Mouse (Mus musculus) C2C12 (cell line): Measurements from ENCODE around the gene 3110009E18Rik. TPM values are rescaled to one million over a fixed set of nuclear protein-coding genes. Genes with fewer than 3 reads are reported as not detected.

Source experiments
- H3K27me3 ChIP-seq: one replicate; pipeline ENCODE4 v1.6.1; 2011; ENCODE audit not compliant: control insufficient read depth, insufficient read depth, insufficient read length
- H3K36me3 ChIP-seq: one replicate; pipeline ENCODE4 v1.6.1; 2011; ENCODE audit not compliant: control insufficient read depth, insufficient read depth
- H3K4me3 ChIP-seq: one replicate; pipeline ENCODE4 v1.5.1; 2011; ENCODE audit warnings: mild to moderate bottlenecking, control low read depth; ENCODE audit not compliant: poor library complexity, insufficient read depth, severe bottlenecking
- H3K79me2 ChIP-seq: one replicate; pipeline ENCODE4 v1.6.1; 2011; ENCODE audit not compliant: control insufficient read depth, insufficient read depth
- H3K79me3 ChIP-seq: one replicate; pipeline ENCODE4 v1.6.1; 2011; ENCODE audit warnings: low read depth, control low read depth
- H3ac ChIP-seq: one replicate; pipeline ENCODE3; 2011; ENCODE audit warnings: low read depth; ENCODE audit not compliant: control insufficient read depth, insufficient read length
- CEBPB ChIP-seq: IDR thresholded peaks from one replicate; pipeline ENCODE4 v1.6.1; 2011; ENCODE audit warnings: low read depth, mild to moderate bottlenecking, control low read depth, moderate library complexity
- CTCF ChIP-seq: IDR thresholded peaks from one replicate; pipeline ENCODE4 v1.5.1; 2011; ENCODE audit not compliant: control insufficient read depth, insufficient read depth, insufficient read length
- FOSL1 ChIP-seq: IDR thresholded peaks from one replicate; pipeline ENCODE4 v1.8.0; 2011; ENCODE audit warnings: mild to moderate bottlenecking, low read length; ENCODE audit not compliant: poor library complexity, insufficient read depth, severe bottlenecking
- MAX ChIP-seq: IDR thresholded peaks from one replicate; pipeline ENCODE4 v1.6.1; 2011; ENCODE audit warnings: mild to moderate bottlenecking, control low read depth
- MYOD1 ChIP-seq: IDR thresholded peaks from one replicate; pipeline ENCODE4 v1.6.1; 2011; ENCODE audit warnings: low read depth; ENCODE audit not compliant: control insufficient read depth, insufficient read length
- MYOG ChIP-seq: IDR thresholded peaks from one replicate; pipeline ENCODE4 v1.6.1; 2011; ENCODE audit not compliant: control insufficient read depth, insufficient read length; ENCODE audit errors: extremely low read depth
- USF1 ChIP-seq: IDR thresholded peaks from one replicate; pipeline ENCODE4 v1.6.1; 2011; ENCODE audit warnings: low read depth, mild to moderate bottlenecking, control low read depth, moderate library complexity
- polyA plus RNA-seq: library from polyadenylated mRNA; unstranded; fragments of >200 nt; fragmentation: generic; extraction: Trizol; gene quantifications from one replicate; pipeline ENCODE4 v1.2.1, GENCODE M21; 2012; ENCODE audit warnings: missing spikeins

Gene 3110009E18Rik
- polyA plus RNA-seq, 1 experiment, result 19.8 TPM

GRCm38 (mm10) chr1:120176313-120176712 lies 55.3 kb downstream of the 3110009E18Rik start:
- no peaks in the 10 kb centered on the region for H3K79me3 ChIP-seq
- H3K4me3 ChIP-seq, result no peak overlapping the region
- H3K79me2 ChIP-seq, result no peaks in the 10 kb centered on the region
- TF ChIP-seq MAX, result no peak
- no peak for TF ChIP-seq USF1
- no peak for TF ChIP-seq FOSL1
- TF ChIP-seq MYOG, result no peak
- no peak for TF ChIP-seq CEBPB
- TF ChIP-seq CTCF, result no peak
- no peak for TF ChIP-seq MYOD1
- H3ac ChIP-seq, result no peak overlapping the region
- H3K36me3 ChIP-seq, result no peaks in the 10 kb centered on the region
- H3K27me3 ChIP-seq, result no peaks in the 10 kb centered on the region

- H3K27me3 ChIP-seq, result no peaks in the 10 kb centered on the region
- H3K79me3 ChIP-seq, result no peaks in the 10 kb centered on the region
- TF ChIP-seq MAX (no peak), FOSL1 (no peak), MYOD1 (no peak), CTCF (no peak), MYOG (no peak), USF1 (no peak), CEBPB (no peak)
- H3K79me2 ChIP-seq, result no peaks in the 10 kb centered on the region
- no peak overlapping the region for H3K4me3 ChIP-seq
- H3ac ChIP-seq, result no peak overlapping the region
- no peaks in the 10 kb centered on the region for H3K36me3 ChIP-seq
Observed at GRCm38 (mm10) chr1:120177141-120177540, 56.2 kb downstream of the 3110009E18Rik start.

GRCm38 (mm10) chr1:120186204-120186603 lies 65.2 kb downstream of the 3110009E18Rik start:
- no peak overlapping the region for H3K4me3 ChIP-seq
- H3K27me3 ChIP-seq, result no peaks in the 10 kb centered on the region
- no peak overlapping the region for H3ac ChIP-seq
- no peak for TF ChIP-seq MYOG
- TF ChIP-seq MYOD1, result no peak
- no peak for TF ChIP-seq FOSL1
- TF ChIP-seq MAX, result no peak
- no peak for TF ChIP-seq USF1
- no peak for TF ChIP-seq CTCF
- H3K79me3 ChIP-seq, result no peaks in the 10 kb centered on the region
- no peaks in the 10 kb centered on the region for H3K79me2 ChIP-seq
- H3K36me3 ChIP-seq, result no peaks in the 10 kb centered on the region

GRCm38 (mm10) chr1:120186655-120187054 lies 65.7 kb downstream of the 3110009E18Rik start:
- no peaks in the 10 kb centered on the region for H3K36me3 ChIP-seq
- TF ChIP-seq FOSL1 (no peak), CEBPB (no peak), MYOG (no peak), CTCF (no peak), MAX (no peak), USF1 (no peak), MYOD1 (no peak)
- H3K4me3 ChIP-seq, result no peak overlapping the region
- H3ac ChIP-seq, result no peak overlapping the region
- H3K79me3 ChIP-seq, result no peaks in the 10 kb centered on the region
- H3K79me2 ChIP-seq, result no peaks in the 10 kb centered on the region
- H3K27me3 ChIP-seq, result no peaks in the 10 kb centered on the region

- TF ChIP-seq USF1, result no peak
- TF ChIP-seq MYOD1, result no peak
- TF ChIP-seq CTCF, result no peak
- no peak for TF ChIP-seq CEBPB
- TF ChIP-seq FOSL1, result no peak
- TF ChIP-seq MAX, result no peak
- TF ChIP-seq MYOG, result no peak
- Histone ChIP-seq H3K79me3 (no peaks in the 10 kb centered on the region), H3K36me3 (no peaks in the 10 kb centered on the region), H3K27me3 (no peaks in the 10 kb centered on the region), H3K79me2 (no peaks in the 10 kb centered on the region), H3ac (no peak overlapping the region), H3K4me3 (no peak overlapping the region)
Observed at GRCm38 (mm10) chr1:120187059-120187458, 66.1 kb downstream of the 3110009E18Rik start.

GRCm38 (mm10) chr1:120189206-120189605 lies 68.2 kb downstream of the 3110009E18Rik start:
- Histone ChIP-seq H3K79me3 (no peaks in the 10 kb centered on the region), H3K4me3 (no peak overlapping the region), H3K36me3 (no peaks in the 10 kb centered on the region), H3K27me3 (no peaks in the 10 kb centered on the region), H3K79me2 (no peaks in the 10 kb centered on the region), H3ac (no peak overlapping the region)
- TF ChIP-seq CEBPB (no peak), MYOD1 (no peak), MAX (no peak), FOSL1 (no peak), CTCF (no peak), USF1 (no peak), MYOG (no peak)
